In genomic region chr17:84511682-84512515, GRCm38 (mm10) we compare ENCODE assay signal across 9 mouse cellular contexts. TPM values are rescaled to one million over a fixed set of nuclear protein-coding genes. Genes with fewer than 3 reads are reported as not detected.
A peak's percentile ranks its signal among the peaks of the same experiment; 100 is the strongest.
DNase-seq lines count a peak whose midpoint lies in the region; ATAC-seq and TF ChIP-seq lines count a peak whose summit lies in the region.
"Had no signal": no experiment of that assay in that cellular context is flagged by ENCODE, and none has a peak within 500 bp of the region (broad histone marks: within the 10 kb centered on the region; RNA-seq: fewer than 3 reads in every experiment).

TSS of gene Plekhh2 (plus strand) at chr17:84511895.

- no peaks in the 10 kb centered on the region for H3K79me2 ChIP-seq in macrophage (ENCODE audit: inconsistent target)

- peaks cover 6% of the 10 kb centered on the region for H3K4me1 ChIP-seq in cortical plate, adult 2 months (ENCODE audit: control insufficient read depth, insufficient read depth, low read length)

- no peaks in the 10 kb centered on the region for H3K36me3 ChIP-seq in macrophage (ENCODE audit: inconsistent target)

- H3K4me3 ChIP-seq in cortical plate, adult 2 months (ENCODE audit: insufficient read depth, low read length), result peak within 1 kb of the TSS; percentile 49
- peak within 1 kb of the TSS; percentile 13; the same call in 1 of the 2 replicates for H3K4me3 ChIP-seq in macrophage (ENCODE audit: inconsistent target)

- no peak for TF ChIP-seq CTCF in cortical plate, adult 2 months (IDR thresholded peaks at IDR 0.05; ENCODE audit: extremely low read depth, insufficient read depth, low read length)

- ATAC-seq in erythroid progenitor cell, adult 5-6 weeks (replicated peaks; ENCODE audit: low FRiP score, poor library complexity, severe bottlenecking), result no peak

- 4% methylated on average over 78 of the region's 79 CpGs for WGBS in macrophage (ENCODE audit: missing documents)

- peak; percentile 90 for DNase-seq in adrenal gland, adult 2 months
- DNase-seq in gastrocnemius, postnatal 14 days, result peak; percentile 88
- DNase-seq in hindlimb bud, embryonic 11.5 days (ENCODE audit: extremely low spot score, low read depth, low spot score), result peak; percentile 33
- DNase-seq in left cerebral cortex, adult 9 months (ENCODE audit: low spot score in 2 of 2), result peak; percentile 47 to 83
- peak; percentile 90 to 91 for DNase-seq in right cerebral cortex, postnatal 10 days (ENCODE audit: low spot score in 2 of 2)

- intact Hi-C loops in gastrocnemius, postnatal 14 days (cut with DNase I; ENCODE audit: low total_unique reads), result no loop called here

- TF ChIP-seq POLR2A in cortical plate, adult 2 months (IDR thresholded peaks at IDR 0.05; ENCODE audit: extremely low read depth, insufficient read depth, low read length), result no peak

- 0 out of 2 replicates have a peak within 1 kb of the TSS, but pooled peaks have one; percentile 14 for H3K27ac ChIP-seq in cortical plate, adult 2 months (ENCODE audit: insufficient read depth, low read length)
- no peak within 1 kb of the TSS; the same call in 1 of the 2 replicates for H3K27ac ChIP-seq in macrophage

RNA-seq across cellular contexts. Expression of gene Plekhh2, which starts in this region (rescaled TPM):
- 1 to 10 TPM; 3.0 to 4.4 TPM for total RNA-seq in adrenal gland, adult 2 months (2021)
- polyA plus RNA-seq in adrenal gland, adult 2 months (2012; rRNA removed), result 0.98 and 1.0 TPM in 2 replicates
- 4.8 and 5.5 TPM in 2 replicates for polyA plus RNA-seq in cortical plate, adult 2 months (2012; rRNA removed)
- total RNA-seq in gastrocnemius, postnatal 14 days (2021), result 1 to 10 TPM; 3.6 to 3.8 TPM
- total RNA-seq in macrophage (2018; cell fraction: chromatin; rRNA removed), result 1 to 10 TPM in 12 of 26 experiments, under 1 TPM in 14; 0.17 to 9.2 (median 0.69) TPM
- under 1 TPM in 23 of 26 experiments, not detected in 3; under 0.01 to 0.83 (median 0.32) TPM for total RNA-seq in macrophage (2018; cell fraction: cytosol; rRNA removed)
- total RNA-seq in macrophage (2018; cell fraction: nucleus; rRNA removed), result 1 to 10 TPM in 7 of 26 experiments, under 1 TPM in 12, not detected in 7; 0.10 to 7.0 (median 0.56) TPM
- 0.09 to 1.9 TPM (median 0.53 TPM) in 3 replicates for polyA plus RNA-seq in macrophage (2018)
- total RNA-seq in erythroid progenitor cell, adult 5-6 weeks (2015; ENCODE audit: low replicate concordance), result not detected in 2 replicates
- total RNA-seq in erythroid progenitor cell, adult 5-6 weeks (2017; ENCODE audit: low replicate concordance), result not detected in 2 replicates
- total RNA-seq: neutrophil, adult 5-6 weeks had no signal

Comparison
In these comparisons a context has a peak if more than half of its experiments do, and no peak if none do; other contexts are left out.
1. DNase-seq: peak in every context shown above with its lines; median percentile 90 in right cerebral cortex, postnatal 10 days; 90 in adrenal gland, adult 2 months; 88 in gastrocnemius, postnatal 14 days; 65 in left cerebral cortex, adult 9 months; 33 in hindlimb bud, embryonic 11.5 days.